In genomic region chr2:152397680-152398435, GRCm38 (mm10) we compare ENCODE assay signal across 8 mouse cellular contexts. TPM values are rescaled to one million over a fixed set of nuclear protein-coding genes. Genes with fewer than 3 reads are reported as not detected.
DNase-seq lines count a peak whose midpoint lies in the region; ATAC-seq and TF ChIP-seq lines count a peak whose summit lies in the region.

Gene Sox12, minus strand, starts transcription at chr2:152398063.

- WGBS in hindbrain, embryonic 10.5 days: under 1% methylated on average over 104 of the region's 104 CpGs
- WGBS in lung, embryonic 16.5 days: 1% methylated on average over 45 of the region's 104 CpGs
- WGBS in thymus, adult 2 months: under 1% methylated on average over 103 of the region's 104 CpGs

- H3K4me1 ChIP-seq in hindbrain, embryonic 10.5 days (replicated peaks): peaks cover 70% of the 10 kb centered on the region
- peaks cover 38% of the 10 kb centered on the region for H3K4me1 ChIP-seq in lung, embryonic 16.5 days (replicated peaks; ENCODE audit: control insufficient read depth, insufficient read depth, low read length)
- peaks cover 17% of the 10 kb centered on the region for H3K4me1 ChIP-seq in thymus, adult 2 months (replicated peaks; ENCODE audit: control insufficient read depth, insufficient read depth, low read length)

- peak within 1 kb of the TSS; percentile 63 for H3K4me2 ChIP-seq in lung, embryonic 16.5 days (ENCODE audit: low read depth, low read length)

- TF ChIP-seq POLR2A in thymus, adult 2 months (IDR thresholded peaks at IDR 0.05; ENCODE audit: control insufficient read depth, extremely low read depth, insufficient read depth, low read length, poor library complexity): no peak

- peaks cover 14% of the 10 kb centered on the region for H3K36me3 ChIP-seq in hindbrain, embryonic 10.5 days
- H3K36me3 ChIP-seq in lung, embryonic 16.5 days (ENCODE audit: control insufficient read depth, insufficient read depth, low read length): peaks cover 4% of the 10 kb centered on the region
- no peaks in the 10 kb centered on the region for H3K36me3 ChIP-seq in thymus, adult 2 months (ENCODE audit: control insufficient read depth, insufficient read depth, low read length)

- peak within 1 kb of the TSS; percentile 94 for H3K4me3 ChIP-seq in hindbrain, embryonic 10.5 days
- peak within 1 kb of the TSS; percentile 86 for H3K4me3 ChIP-seq in lung, embryonic 16.5 days (ENCODE audit: low read length)
- H3K4me3 ChIP-seq in thymus, adult 2 months (ENCODE audit: control insufficient read depth, insufficient read depth, low read length): peak within 1 kb of the TSS; percentile 52

- H3K27ac ChIP-seq in hindbrain, embryonic 10.5 days: peak within 1 kb of the TSS; percentile 98
- peak within 1 kb of the TSS; percentile 99 for H3K27ac ChIP-seq in lung, embryonic 16.5 days (ENCODE audit: low read length)
- H3K27ac ChIP-seq in thymus, adult 2 months (ENCODE audit: control insufficient read depth, insufficient read depth, low read length): no peak within 1 kb of the TSS

- peak; percentile 98 for DNase-seq in MN1 (ENCODE audit: low spot score)
- peak; percentile 93 for DNase-seq in cerebellum, adult 9-10 months
- DNase-seq in frontal cortex, adult 2 months (ENCODE audit: extremely low spot score in 1 of 2, low spot score in 1 of 2): peak; percentile 92 to 99
- peak; percentile 98 for DNase-seq in hindbrain, embryonic 10.5 days (ENCODE audit: low spot score)
- peak; percentile 87 for DNase-seq in layer of hippocampus, adult 9-10 months (ENCODE audit: low spot score)
- DNase-seq in ovary, adult 18-20 months (ENCODE audit: low spot score): peak; percentile 95
- DNase-seq in thymus, adult 2 months: peak; percentile 93

- peaks cover 10% of the 10 kb centered on the region; the same call in 1 of the 2 replicates for H3K27me3 ChIP-seq in hindbrain, embryonic 10.5 days (ENCODE audit: insufficient read depth, poor library complexity, severe bottlenecking)
- H3K27me3 ChIP-seq in lung, embryonic 16.5 days (ENCODE audit: control insufficient read depth, insufficient read depth, low read depth, low read length): no peaks in the 10 kb centered on the region
- no peaks in the 10 kb centered on the region; the same call in 1 of the 2 replicates for H3K27me3 ChIP-seq in thymus, adult 2 months (ENCODE audit: control insufficient read depth, insufficient read depth, low read length)

- ATAC-seq in lung, embryonic 16.5 days (ENCODE audit: low read depth): peak; percentile 68

- H3K9me3 ChIP-seq in hindbrain, embryonic 10.5 days: no peaks in the 10 kb centered on the region
- H3K9me3 ChIP-seq in lung, embryonic 16.5 days (ENCODE audit: control insufficient read depth, low read length): no peaks in the 10 kb centered on the region

- peak within 1 kb of the TSS; percentile 98 for H3K9ac ChIP-seq in lung, embryonic 16.5 days (ENCODE audit: low read length)

- 0 out of 2 replicates have a peak, but pooled peaks have one; percentile 15 for TF ChIP-seq CTCF in thymus, adult 2 months (IDR thresholded peaks at IDR 0.05; ENCODE audit: borderline replicate concordance, control insufficient read depth, extremely low read depth, insufficient read depth, low read length, poor library complexity)

RNA-seq across cellular contexts. Expression of gene Sox12, which starts in this region (rescaled TPM):
- 22.7 and 23.4 TPM in 2 replicates for polyA plus RNA-seq in frontal cortex, adult 2 months (2012; rRNA removed)
- polyA plus RNA-seq in hindbrain, embryonic 10.5 days (2016; fragmentation: Nextera tagmentation; extraction: Ambion mirVana): 9.5 and 11.1 TPM in 2 replicates
- 7.4 and 8.1 TPM in 2 replicates for polyA plus RNA-seq in lung, embryonic 16.5 days (2015; fragmentation: Nextera tagmentation; extraction: Ambion mirVana)
- polyA plus RNA-seq in thymus, adult 2 months (2012; rRNA removed): 3.8 and 4.5 TPM in 2 replicates
